Mouse (Mus musculus) stomach, adult 2 months (tissue): ENCODE measurements around the gene Cdh20. TPM values are rescaled to one million over a fixed set of nuclear protein-coding genes. Genes with fewer than 3 reads are reported as not detected.

ENCODE experiments used
- polyA plus RNA-seq: library from polyadenylated mRNA; depleted of rRNA; stranded (reverse); fragments of >200 nt; gene quantifications from 2 replicates; pipeline ENCODE4 v1.2.3, GENCODE M21; 2012; rRNA removed

Gene Cdh20
- polyA plus RNA-seq: 0.13 and 0.35 TPM in 2 replicates

GRCm38 (mm10) chr1:104768371-104769249 lies at the start of gene Cdh20:
Gene Cdh20, plus strand, starts transcription at chr1:104768529.

